Mouse (Mus musculus): Measurements from ENCODE around the gene Tsx. TPM values are rescaled to one million over a fixed set of nuclear protein-coding genes. Genes with fewer than 3 reads are reported as not detected.

Gene Tsx
- polyA plus RNA-seq, 2 experiments from 2014 or later = 0.67 to 0.87 TPM

Other genes starting within 250 kb of the Tsx start
- gene Nap1l2, start 227.8 kb upstream of the Tsx start, polyA plus RNA-seq (2017; shearing (Covaris generic)) = not detected
- gene Cdx4, start 93.1 kb upstream of the Tsx start, polyA plus RNA-seq (2017; shearing (Covaris generic)) = not detected
- gene Chic1, start 58.0 kb upstream of the Tsx start, polyA plus RNA-seq (2017; shearing (Covaris generic)) = 1 to 10 TPM; 3.1 to 3.2 TPM
- not detected for gene Gm26992, start 7.5 kb downstream of the Tsx start, polyA plus RNA-seq (2017; shearing (Covaris generic))
- not detected for gene Zcchc13, start 216.1 kb downstream of the Tsx start, polyA plus RNA-seq (2017; shearing (Covaris generic))

Data from CD4-positive, CD25-positive, alpha-beta regulatory T cell, adult 4 months (primary cell).